Mouse (Mus musculus): ENCODE data around the gene Vim.

- TF ChIP-seq CTCF (IDR thresholded peaks at IDR 0.05) (peak; percentile 62), POLR2A (IDR thresholded peaks at IDR 0.05; ENCODE audit: insufficient read depth, low read depth, low read length) (no peak), EP300 (IDR thresholded peaks at IDR 0.05; ENCODE audit: insufficient read depth, low read depth, low read length) (no peak)
Observed at GRCm38 (mm10) chr2:13579991-13580390, 6.3 kb downstream of the Vim start.

Measured in heart, adult 2 months (tissue).